Comparison of ENCODE assay signal across 8 mouse cellular contexts in the genomic region with DNA sequence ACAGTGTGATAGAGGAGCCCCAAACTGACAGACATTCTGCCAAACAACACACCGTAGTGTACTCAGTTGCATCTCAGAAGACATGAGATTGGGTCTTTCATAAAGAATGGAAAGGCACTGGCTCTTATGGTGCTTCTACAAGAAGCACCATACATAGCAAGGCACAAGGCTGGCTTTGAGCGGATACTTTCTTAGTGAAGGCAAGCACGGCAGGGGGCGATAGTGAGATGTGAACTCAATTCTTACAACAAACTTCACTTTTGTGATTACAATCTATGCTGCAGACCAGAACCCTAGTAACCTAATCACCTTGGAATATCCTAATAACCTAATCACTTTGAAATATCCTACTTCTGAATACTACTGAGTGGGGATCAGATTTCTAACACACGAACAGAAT. TPM values are rescaled to one million over a fixed set of nuclear protein-coding genes. Genes with fewer than 3 reads are reported as not detected.
DNase-seq lines count a peak whose midpoint lies in the region; ATAC-seq and TF ChIP-seq lines count a peak whose summit lies in the region.

No protein-coding gene starts in this region.

- no peak overlapping the region for H3K9ac ChIP-seq in heart, adult 2 months (ENCODE audit: low read depth, low read length)
- no peak overlapping the region for H3K9ac ChIP-seq in liver, embryonic 13.5 days

- H3K27ac ChIP-seq in heart, adult 2 months: no peak overlapping the region
- no peak overlapping the region for H3K27ac ChIP-seq in heart, embryonic 10.5 days
- no peak overlapping the region for H3K27ac ChIP-seq in embryonic fibroblast, embryonic 13.5 days (ENCODE audit: insufficient read depth, low read length)
- no peak overlapping the region for H3K27ac ChIP-seq in liver, embryonic 13.5 days

- no peaks in the 10 kb centered on the region for H3K9me3 ChIP-seq in heart, embryonic 10.5 days
- no peaks in the 10 kb centered on the region for H3K9me3 ChIP-seq in liver, embryonic 13.5 days (replicated peaks)

- TF ChIP-seq EP300 in heart, adult 2 months (IDR thresholded peaks at IDR 0.05; ENCODE audit: insufficient read depth, low read depth, low read length): no peak

- peak; percentile 58 for TF ChIP-seq CTCF in heart, adult 2 months (IDR thresholded peaks at IDR 0.05)
- TF ChIP-seq CTCF in embryonic fibroblast, embryonic 13.5 days (IDR thresholded peaks at IDR 0.05; ENCODE audit: borderline replicate concordance, insufficient read depth, low read length): peak; percentile 27; the same call in 1 of the 2 replicates

- DNase-seq in heart, adult 2 months: peak; percentile 6 to 24
- no peak for DNase-seq in heart, embryonic 10.5 days (ENCODE audit: low spot score)
- DNase-seq in spleen, adult 18-20 months: peak; percentile 21 to 68
- DNase-seq in spleen, adult 12 weeks (ENCODE audit: low spot score): no peak
- DNase-seq in liver, embryonic 13.5 days: peak; percentile 14
- peak; percentile 40 to 83 for DNase-seq in spleen, postnatal 10 days (ENCODE audit: low spot score in 2 of 2)
- DNase-seq in cerebellum, adult 9-11 months: no peak

- no peaks in the 10 kb centered on the region for H3K36me3 ChIP-seq in heart, adult 2 months (ENCODE audit: control insufficient read depth, insufficient read depth, low read length)
- H3K36me3 ChIP-seq in heart, embryonic 10.5 days: no peaks in the 10 kb centered on the region
- no peaks in the 10 kb centered on the region for H3K36me3 ChIP-seq in liver, embryonic 13.5 days

- ATAC-seq in liver, embryonic 13.5 days (ENCODE audit: low read depth): no peak

- H3K4me1 ChIP-seq in heart, adult 2 months (ENCODE audit: control insufficient read depth, insufficient read depth, low read length): no peaks in the 10 kb centered on the region
- H3K4me1 ChIP-seq in heart, embryonic 10.5 days: no peaks in the 10 kb centered on the region
- no peaks in the 10 kb centered on the region for H3K4me1 ChIP-seq in embryonic fibroblast, embryonic 13.5 days (ENCODE audit: control insufficient read depth, insufficient read depth, low read length)
- no peaks in the 10 kb centered on the region for H3K4me1 ChIP-seq in liver, embryonic 13.5 days (replicated peaks)

- no peak overlapping the region for H3K4me2 ChIP-seq in liver, embryonic 13.5 days

- H3K27me3 ChIP-seq in heart, adult 2 months (ENCODE audit: control insufficient read depth, insufficient read depth, low read length): no peaks in the 10 kb centered on the region
- 0 out of 2 replicates have a peak, but pooled peaks cover 7% of the 10 kb centered on the region for H3K27me3 ChIP-seq in heart, embryonic 10.5 days (ENCODE audit: insufficient read depth, poor library complexity, severe bottlenecking)
- no peaks in the 10 kb centered on the region; the same call in 1 of the 2 replicates for H3K27me3 ChIP-seq in liver, embryonic 13.5 days

- 46% methylated on average over 5 of the region's 5 CpGs for WGBS in heart, adult 2 months
- WGBS in heart, embryonic 10.5 days: 51% methylated on average over 5 of the region's 5 CpGs
- WGBS in liver, embryonic 13.5 days (ENCODE audit: insufficient replicate concordance): 35% methylated on average over 5 of the region's 5 CpGs

- intact Hi-C loops in heart, adult 2 months (cut with DNase I): loop anchor here (10.0 kb wide), 1 partner anchor 109 kb away; no protein-coding TSS in a partner anchor

- TF ChIP-seq POLR2A in heart, adult 2 months (IDR thresholded peaks at IDR 0.05; ENCODE audit: insufficient read depth, low read depth, low read length): no peak
- no peak for TF ChIP-seq POLR2A in embryonic fibroblast, embryonic 13.5 days (IDR thresholded peaks at IDR 0.05; ENCODE audit: low read depth, low read length)

- H3K4me3 ChIP-seq in heart, adult 2 months: no peak overlapping the region
- H3K4me3 ChIP-seq in heart, embryonic 10.5 days: no peak overlapping the region
- H3K4me3 ChIP-seq in embryonic fibroblast, embryonic 13.5 days (ENCODE audit: insufficient read depth, low read length): no peak overlapping the region
- no peak overlapping the region for H3K4me3 ChIP-seq in liver, embryonic 13.5 days (replicated peaks)

- H3K79me2 ChIP-seq in heart, adult 2 months (replicated peaks; ENCODE audit: control insufficient read depth, insufficient read depth, low read length): no peaks in the 10 kb centered on the region

RNA-seq across cellular contexts. Expression of gene Ccr9, which starts 12.6 kb away (rescaled TPM):
- under 1 TPM in 1 of 2 experiments, not detected in 1; 0.07 TPM for total RNA-seq in heart, adult 2 months (2021)
- polyA plus RNA-seq in heart, adult 2 months (2012; rRNA removed): 0.20 and 0.21 TPM in 2 replicates
- not detected in 2 replicates for polyA plus RNA-seq in heart, embryonic 10.5 days (2016; fragmentation: Nextera tagmentation; extraction: Ambion mirVana)
- polyA plus RNA-seq in embryonic fibroblast, embryonic 13.5 days (2011; ENCODE audit: insufficient read length, low read depth, missing spikeins): not detected in 2 replicates
- 0.39 and 0.46 TPM in 2 replicates for polyA plus RNA-seq in liver, embryonic 13.5 days (2015; fragmentation: Nextera tagmentation; extraction: Ambion mirVana)

RNA-seq across cellular contexts. Expression of gene Slc6a20a, which starts 13.0 kb away (rescaled TPM):
- total RNA-seq in heart, adult 2 months (2021): not detected
- polyA plus RNA-seq in heart, adult 2 months (2012; rRNA removed): 0.31 TPM in 1 of 2 replicates, not detected in the other
- not detected in 2 replicates for polyA plus RNA-seq in heart, embryonic 10.5 days (2016; fragmentation: Nextera tagmentation; extraction: Ambion mirVana)
- not detected in 2 replicates for polyA plus RNA-seq in embryonic fibroblast, embryonic 13.5 days (2011; ENCODE audit: insufficient read length, low read depth, missing spikeins)
- polyA plus RNA-seq in liver, embryonic 13.5 days (2015; fragmentation: Nextera tagmentation; extraction: Ambion mirVana): 0.98 and 1.2 TPM in 2 replicates

RNA-seq across cellular contexts. Expression of gene Slc6a20b, which starts 33.3 kb away (rescaled TPM):
- not detected for total RNA-seq in heart, adult 2 months (2021)
- polyA plus RNA-seq in heart, adult 2 months (2012; rRNA removed): 0.02 TPM in 1 of 2 replicates, not detected in the other
- polyA plus RNA-seq in heart, embryonic 10.5 days (2016; fragmentation: Nextera tagmentation; extraction: Ambion mirVana): 0.16 and 0.35 TPM in 2 replicates
- 0.23 and 0.95 TPM in 2 replicates for polyA plus RNA-seq in embryonic fibroblast, embryonic 13.5 days (2011; ENCODE audit: insufficient read length, low read depth, missing spikeins)
- 0.07 TPM in 2 replicates for polyA plus RNA-seq in liver, embryonic 13.5 days (2015; fragmentation: Nextera tagmentation; extraction: Ambion mirVana)

RNA-seq across cellular contexts. Expression of gene Lztfl1, which starts 51.9 kb away (rescaled TPM):
- total RNA-seq in heart, adult 2 months (2021): 10 to 100 TPM; 38.7 to 39.9 TPM
- polyA plus RNA-seq in heart, adult 2 months (2012; rRNA removed): 5.6 and 12.5 TPM in 2 replicates
- 26.5 and 28.4 TPM in 2 replicates for polyA plus RNA-seq in heart, embryonic 10.5 days (2016; fragmentation: Nextera tagmentation; extraction: Ambion mirVana)
- 44.1 and 54.5 TPM in 2 replicates for polyA plus RNA-seq in embryonic fibroblast, embryonic 13.5 days (2011; ENCODE audit: insufficient read length, low read depth, missing spikeins)
- 20.7 and 26.6 TPM in 2 replicates for polyA plus RNA-seq in liver, embryonic 13.5 days (2015; fragmentation: Nextera tagmentation; extraction: Ambion mirVana)

Comparison
In these comparisons a context has a peak if more than half of its experiments do, and no peak if none do; other contexts are left out.
1. DNase-seq: peak in heart, adult 2 months (2 of 2), spleen, adult 18-20 months (2 of 2), liver, embryonic 13.5 days (single experiment) and spleen, postnatal 10 days (2 of 2); none in heart, embryonic 10.5 days (single experiment), spleen, adult 12 weeks (single experiment) and cerebellum, adult 9-11 months (single experiment).